ENCODE assay signal across 13 mouse cellular contexts in the genomic region with DNA sequence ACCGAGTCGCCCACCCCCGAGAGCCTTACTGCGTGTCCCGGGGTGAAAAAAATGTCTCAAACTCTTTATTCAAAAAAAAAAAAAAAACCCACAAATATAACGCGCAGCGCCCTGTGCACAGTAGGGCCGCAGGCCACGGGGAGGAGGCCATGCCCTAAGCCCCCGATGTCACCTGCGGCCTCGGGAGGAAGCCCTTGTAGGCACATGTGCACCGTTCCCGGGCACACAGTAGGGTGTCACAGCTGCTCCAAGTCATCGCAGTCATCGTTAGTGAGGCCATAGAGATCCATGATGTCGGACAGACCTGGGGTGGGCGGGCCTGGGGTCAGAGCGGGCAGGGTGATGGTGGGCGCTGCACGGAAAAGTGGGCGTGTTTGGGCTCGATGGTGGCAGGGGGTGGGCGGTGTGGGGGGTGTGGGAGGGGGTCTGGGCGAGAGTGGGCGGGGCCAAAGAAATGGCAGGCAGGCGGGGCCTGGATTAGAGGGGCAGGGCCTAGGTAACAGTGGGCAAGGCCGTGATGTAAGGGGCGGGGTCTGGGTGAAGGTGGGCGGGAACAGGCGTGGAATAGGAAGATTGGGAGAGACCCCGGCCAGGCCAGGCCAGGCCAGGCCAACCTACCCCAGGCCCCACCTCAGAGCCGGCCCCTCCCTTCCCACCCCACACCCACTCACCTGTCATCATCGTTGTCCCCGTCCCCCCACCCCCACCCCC. TPM values are rescaled to one million over a fixed set of nuclear protein-coding genes. Genes with fewer than 3 reads are reported as not detected.
DNase-seq lines count a peak whose midpoint lies in the region; ATAC-seq and TF ChIP-seq lines count a peak whose summit lies in the region.
"Had no signal": no experiment of that assay in that cellular context is flagged by ENCODE, and none has a peak within 500 bp of the region (broad histone marks: within the 10 kb centered on the region; RNA-seq: fewer than 3 reads in every experiment).

No protein-coding gene starts in this region.

- WGBS in cerebellum, adult 2 months, result 90% methylated on average over 33 of the region's 36 CpGs
- 88% methylated on average over 34 of the region's 36 CpGs for WGBS in limb, embryonic 15.5 days
- WGBS in limb, embryonic 10.5 days, result 89% methylated on average over 32 of the region's 36 CpGs
- 87% methylated on average over 34 of the region's 36 CpGs for WGBS in intestine, embryonic 15.5 days

- H3K27me3 ChIP-seq in cerebellum, adult 2 months (ENCODE audit: control insufficient read depth, insufficient read depth, low read length), result no peaks in the 10 kb centered on the region
- no peaks in the 10 kb centered on the region for H3K27me3 ChIP-seq in limb, embryonic 15.5 days
- no peaks in the 10 kb centered on the region for H3K27me3 ChIP-seq in limb, embryonic 10.5 days (ENCODE audit: low read depth, poor library complexity, severe bottlenecking)
- no peaks in the 10 kb centered on the region for H3K27me3 ChIP-seq in intestine, embryonic 15.5 days (replicated peaks)
- H3K27me3 ChIP-seq: liver, embryonic 12.5 days had no signal

- H3K36me3 ChIP-seq in limb, embryonic 15.5 days, result peaks cover 13% of the 10 kb centered on the region
- H3K36me3 ChIP-seq in limb, embryonic 10.5 days, result peaks cover 46% of the 10 kb centered on the region
- H3K36me3 ChIP-seq in intestine, embryonic 15.5 days, result peaks cover 11% of the 10 kb centered on the region; the same call in 1 of the 2 replicates

- H3K4me1 ChIP-seq in cerebellum, adult 2 months (ENCODE audit: control insufficient read depth, insufficient read depth, low read length), result no peaks in the 10 kb centered on the region
- no peaks in the 10 kb centered on the region for H3K4me1 ChIP-seq in limb, embryonic 15.5 days
- no peaks in the 10 kb centered on the region for H3K4me1 ChIP-seq in limb, embryonic 10.5 days
- no peaks in the 10 kb centered on the region for H3K4me1 ChIP-seq in intestine, embryonic 15.5 days (replicated peaks)
- H3K4me1 ChIP-seq: liver, embryonic 12.5 days; midbrain, embryonic 10.5 days had no signal

- peak; percentile 6 for DNase-seq in cerebellum, adult 9-10 months
- no peak for DNase-seq in cerebellum, adult 2 months
- DNase-seq in limb, embryonic 10.5 days (ENCODE audit: low spot score), result no peak
- DNase-seq in CD4-positive helper T cell, adult 2 months (ENCODE audit: low read depth, low spot score), result peak; percentile 21
- DNase-seq in WW6 (ENCODE audit: low read depth, low spot score), result peak; percentile 55
- DNase-seq: lung, postnatal 14 days had no signal

- ATAC-seq in limb, embryonic 15.5 days (ENCODE audit: insufficient number of reproducible peaks, low FRiP score, low TSS enrichment, low read depth), result 0 out of 2 replicates have a peak, but pooled peaks have one; percentile 1
- no peak for ATAC-seq in megakaryocyte-erythroid progenitor cell, adult 5-6 weeks (replicated peaks; ENCODE audit: low FRiP score, low TSS enrichment, poor library complexity, severe bottlenecking)
- ATAC-seq in intestine, embryonic 15.5 days, result no peak
- ATAC-seq: liver, embryonic 12.5 days had no signal

- TF ChIP-seq CTCF in cerebellum, adult 2 months (IDR thresholded peaks at IDR 0.05; ENCODE audit: borderline replicate concordance, insufficient read depth, low read depth, low read length), result no peak

- no peak overlapping the region for H3K27ac ChIP-seq in cerebellum, adult 2 months (ENCODE audit: insufficient read depth, low read length)
- no peak overlapping the region for H3K27ac ChIP-seq in limb, embryonic 15.5 days
- H3K27ac ChIP-seq in limb, embryonic 10.5 days, result no peak overlapping the region
- no peak overlapping the region for H3K27ac ChIP-seq in intestine, embryonic 15.5 days
- H3K27ac ChIP-seq: layer of hippocampus, adult 2 months; liver, embryonic 12.5 days; midbrain, embryonic 10.5 days had no signal

- no peak overlapping the region for H3K4me3 ChIP-seq in cerebellum, adult 2 months (replicated peaks; ENCODE audit: insufficient read depth, low read depth, low read length)
- no peak overlapping the region for H3K4me3 ChIP-seq in limb, embryonic 15.5 days
- no peak overlapping the region for H3K4me3 ChIP-seq in limb, embryonic 10.5 days
- H3K4me3 ChIP-seq in intestine, embryonic 15.5 days (replicated peaks), result no peak overlapping the region
- H3K4me3 ChIP-seq: layer of hippocampus, adult 2 months; liver, embryonic 12.5 days; midbrain, embryonic 10.5 days; myocyte had no signal

- no peak overlapping the region for H3K4me2 ChIP-seq in limb, embryonic 15.5 days
- H3K4me2 ChIP-seq in intestine, embryonic 15.5 days (replicated peaks), result no peak overlapping the region
- H3K4me2 ChIP-seq: liver, embryonic 12.5 days had no signal

- TF ChIP-seq POLR2A in cerebellum, adult 2 months (IDR thresholded peaks at IDR 0.05; ENCODE audit: borderline replicate concordance, insufficient read depth, low read length), result no peak

- H3K9me3 ChIP-seq in limb, embryonic 15.5 days, result peaks cover 15% of the 10 kb centered on the region
- peaks cover 39% of the 10 kb centered on the region for H3K9me3 ChIP-seq in limb, embryonic 10.5 days (replicated peaks)
- H3K9me3 ChIP-seq in intestine, embryonic 15.5 days, result peaks cover 7% of the 10 kb centered on the region

- H3K9ac ChIP-seq in limb, embryonic 15.5 days, result no peak overlapping the region
- H3K9ac ChIP-seq in intestine, embryonic 15.5 days, result no peak overlapping the region
- H3K9ac ChIP-seq: liver, embryonic 12.5 days had no signal

RNA-seq across cellular contexts. Expression of a gene that starts 8.4 kb away (rescaled TPM):
- polyA plus RNA-seq in cerebellum, adult 2 months (2012; rRNA removed), result 15.7 and 17.5 TPM in 2 replicates
- polyA plus RNA-seq in limb, embryonic 15.5 days (2015; fragmentation: Nextera tagmentation; extraction: Ambion mirVana), result 13.9 and 16.6 TPM in 2 replicates
- polyA plus RNA-seq in limb, embryonic 10.5 days (2016; fragmentation: Nextera tagmentation; extraction: Ambion mirVana), result 7.0 and 8.1 TPM in 2 replicates
- 2.8 and 3.3 TPM in 2 replicates for total RNA-seq in megakaryocyte-erythroid progenitor cell, adult 5-6 weeks (2014; fragmentation: Nextera tagmentation)
- total RNA-seq in megakaryocyte-erythroid progenitor cell, adult 5-6 weeks (2017), result 7.7 and 13.2 TPM in 2 replicates
- 12.3 and 14.1 TPM in 2 replicates for polyA plus RNA-seq in intestine, embryonic 15.5 days (2015; fragmentation: Nextera tagmentation; extraction: Ambion mirVana)

Comparison
In these comparisons a context has a peak if more than half of its experiments do, and no peak if none do; other contexts are left out.
1. DNase-seq: peak in cerebellum, adult 9-10 months (single experiment), CD4-positive helper T cell, adult 2 months (single experiment) and WW6 (single experiment); none in cerebellum, adult 2 months (0 of 2) and limb, embryonic 10.5 days (single experiment).